In genomic region chr1:74025227-74025626, GRCm38 (mm10) we compare ENCODE assay signal across 11 mouse cellular contexts.
DNase-seq lines count a peak whose midpoint lies in the region; ATAC-seq and TF ChIP-seq lines count a peak whose summit lies in the region.
"Had no signal": no experiment of that assay in that cellular context is flagged by ENCODE, and none has a peak within 500 bp of the region (broad histone marks: within the 10 kb centered on the region; RNA-seq: fewer than 3 reads in every experiment).

No protein-coding gene starts in this region.

- 53% methylated on average over 6 of the region's 6 CpGs for WGBS in midbrain, embryonic 12.5 days
- WGBS in midbrain, embryonic 11.5 days: 58% methylated on average over 6 of the region's 6 CpGs
- 33% methylated on average over 6 of the region's 6 CpGs for WGBS in limb, embryonic 10.5 days
- 19% methylated on average over 6 of the region's 6 CpGs for WGBS in stomach, embryonic 16.5 days
- WGBS in midbrain, embryonic 16.5 days: 69% methylated on average over 6 of the region's 6 CpGs

- H3K27me3 ChIP-seq in midbrain, embryonic 12.5 days: no peaks in the 10 kb centered on the region
- no peaks in the 10 kb centered on the region for H3K27me3 ChIP-seq in midbrain, embryonic 11.5 days (ENCODE audit: control insufficient read depth, insufficient read depth, low read length)
- H3K27me3 ChIP-seq in limb, embryonic 10.5 days (ENCODE audit: low read depth, poor library complexity, severe bottlenecking): no peaks in the 10 kb centered on the region
- no peaks in the 10 kb centered on the region for H3K27me3 ChIP-seq in stomach, embryonic 16.5 days (ENCODE audit: control insufficient read depth, insufficient read depth, low read length)
- no peaks in the 10 kb centered on the region for H3K27me3 ChIP-seq in midbrain, embryonic 16.5 days (ENCODE audit: control insufficient read depth, insufficient read depth, low read depth, low read length)
- H3K27me3 ChIP-seq: Patski had no signal

- no peak for TF ChIP-seq CTCF in layer of hippocampus, adult 2 months (conservative IDR thresholded peaks at IDR 0.05)

- H3K9me3 ChIP-seq in midbrain, embryonic 12.5 days: no peaks in the 10 kb centered on the region
- no peaks in the 10 kb centered on the region for H3K9me3 ChIP-seq in midbrain, embryonic 11.5 days (ENCODE audit: control insufficient read depth, low read length)
- no peaks in the 10 kb centered on the region for H3K9me3 ChIP-seq in limb, embryonic 10.5 days (replicated peaks)
- H3K9me3 ChIP-seq in stomach, embryonic 16.5 days (replicated peaks; ENCODE audit: control insufficient read depth, low read length): no peaks in the 10 kb centered on the region
- H3K9me3 ChIP-seq in midbrain, embryonic 16.5 days (replicated peaks; ENCODE audit: control insufficient read depth, low read length, poor library complexity, severe bottlenecking): no peaks in the 10 kb centered on the region

- H3K9ac ChIP-seq in midbrain, embryonic 12.5 days (replicated peaks): no peak overlapping the region
- H3K9ac ChIP-seq in midbrain, embryonic 11.5 days (ENCODE audit: low read length): no peak overlapping the region
- peak overlapping the region; percentile 38; the same call in 1 of the 2 replicates for H3K9ac ChIP-seq in stomach, embryonic 16.5 days (ENCODE audit: low read length)
- no peak overlapping the region for H3K9ac ChIP-seq in midbrain, embryonic 16.5 days (ENCODE audit: low read depth, low read length)

- no peak for ATAC-seq in midbrain, embryonic 12.5 days (ENCODE audit: low FRiP score, low read depth)
- ATAC-seq in midbrain, embryonic 11.5 days (ENCODE audit: low FRiP score): no peak
- ATAC-seq in stomach, embryonic 16.5 days (ENCODE audit: insufficient read depth, low FRiP score): no peak
- no peak for ATAC-seq in midbrain, embryonic 16.5 days
- ATAC-seq: Patski had no signal

- no peak overlapping the region for H3K4me3 ChIP-seq in midbrain, embryonic 12.5 days
- H3K4me3 ChIP-seq in midbrain, embryonic 11.5 days (ENCODE audit: low read depth, low read length): no peak overlapping the region
- H3K4me3 ChIP-seq in limb, embryonic 10.5 days: no peak overlapping the region
- H3K4me3 ChIP-seq in stomach, embryonic 16.5 days (replicated peaks; ENCODE audit: low read length): no peak overlapping the region
- no peak overlapping the region for H3K4me3 ChIP-seq in midbrain, embryonic 16.5 days (ENCODE audit: low read depth, low read length)
- no peak overlapping the region for H3K4me3 ChIP-seq in layer of hippocampus, adult 2 months

- peaks cover 15% of the 10 kb centered on the region; the same call in 1 of the 2 replicates for H3K4me1 ChIP-seq in midbrain, embryonic 12.5 days
- H3K4me1 ChIP-seq in midbrain, embryonic 11.5 days (ENCODE audit: control insufficient read depth, insufficient read depth, low read length): no peaks in the 10 kb centered on the region
- H3K4me1 ChIP-seq in limb, embryonic 10.5 days: peaks cover 87% of the 10 kb centered on the region
- H3K4me1 ChIP-seq in stomach, embryonic 16.5 days (ENCODE audit: control insufficient read depth, insufficient read depth, low read length): peaks cover 54% of the 10 kb centered on the region
- H3K4me1 ChIP-seq in midbrain, embryonic 16.5 days (ENCODE audit: control insufficient read depth, insufficient read depth, low read length): peaks cover 8% of the 10 kb centered on the region

- DNase-seq in heart, adult 11 months: peak; percentile 95
- DNase-seq in heart, adult 18-20 months: no peak
- no peak for DNase-seq in midbrain, embryonic 11.5 days (ENCODE audit: low spot score, missing footprints)
- DNase-seq in limb, embryonic 10.5 days (ENCODE audit: low spot score): no peak
- DNase-seq in layer of hippocampus, adult 2 months (ENCODE audit: low spot score in 2 of 2): no peak
- DNase-seq: layer of hippocampus, postnatal 36 days; right cerebral cortex, postnatal 14 days had no signal

- H3K36me3 ChIP-seq in midbrain, embryonic 12.5 days: no peaks in the 10 kb centered on the region
- H3K36me3 ChIP-seq in midbrain, embryonic 11.5 days (ENCODE audit: control insufficient read depth, insufficient read depth, low read length): no peaks in the 10 kb centered on the region
- H3K36me3 ChIP-seq in limb, embryonic 10.5 days: no peaks in the 10 kb centered on the region
- H3K36me3 ChIP-seq in stomach, embryonic 16.5 days (ENCODE audit: control insufficient read depth, insufficient read depth, low read length): no peaks in the 10 kb centered on the region
- H3K36me3 ChIP-seq in midbrain, embryonic 16.5 days (ENCODE audit: control insufficient read depth, insufficient read depth, low read length): no peaks in the 10 kb centered on the region

- H3K27ac ChIP-seq in midbrain, embryonic 12.5 days (replicated peaks): 0 out of 2 replicates have a peak overlapping the region, but pooled peaks have one; percentile 26
- no peak overlapping the region for H3K27ac ChIP-seq in midbrain, embryonic 11.5 days (ENCODE audit: low read depth, low read length)
- peak overlapping the region; percentile 85 for H3K27ac ChIP-seq in limb, embryonic 10.5 days
- H3K27ac ChIP-seq in stomach, embryonic 16.5 days (ENCODE audit: low read length): peak overlapping the region; percentile 57
- H3K27ac ChIP-seq in midbrain, embryonic 16.5 days (ENCODE audit: low read length): no peak overlapping the region
- H3K27ac ChIP-seq in layer of hippocampus, adult 2 months: no peak overlapping the region

- H3K4me2 ChIP-seq in midbrain, embryonic 12.5 days (replicated peaks): no peak overlapping the region
- no peak overlapping the region for H3K4me2 ChIP-seq in midbrain, embryonic 11.5 days
- H3K4me2 ChIP-seq in stomach, embryonic 16.5 days (ENCODE audit: low read depth, low read length): peak overlapping the region; percentile 16; the same call in 1 of the 2 replicates
- no peak overlapping the region for H3K4me2 ChIP-seq in midbrain, embryonic 16.5 days (ENCODE audit: low read length)

Comparison
In these comparisons a context has a peak if more than half of its experiments do, and no peak if none do; other contexts are left out.
1. H3K27ac ChIP-seq: peak in midbrain, embryonic 12.5 days (single experiment), limb, embryonic 10.5 days (single experiment) and stomach, embryonic 16.5 days (single experiment); none in midbrain, embryonic 11.5 days (single experiment), midbrain, embryonic 16.5 days (single experiment) and layer of hippocampus, adult 2 months (single experiment).